Mouse (Mus musculus) liver, embryonic 11.5 days (tissue): Measurements from ENCODE around the gene Tbc1d17. TPM values are rescaled to one million over a fixed set of nuclear protein-coding genes. Genes with fewer than 3 reads are reported as not detected.

Experiments
- ATAC-seq: fragments of 200-750 bp; cut with Nextera tagmentation; replicated peaks from 2 replicates; pipeline ENCODE4 v1.8.0; 2017; ENCODE audit warnings: moderate number of reproducible peaks, mild to moderate bottlenecking, moderate TSS enrichment, moderate library complexity; ENCODE audit not compliant: low FRiP score
- DNase-seq: peaks from one replicate; pipeline ENCODE4 v3.0.0-alpha.2; 2017; ENCODE audit warnings: low spot score
- H3K27ac ChIP-seq: fragments of 300-500 bp; sonication (generic); 2 replicates; pipeline ENCODE4 v1.5.1; 2014; ENCODE audit warnings: mild to moderate bottlenecking, low read depth, low read length, control low read depth
- H3K27me3 ChIP-seq: fragments of 300-500 bp; sonication (generic); replicated peaks from 2 replicates; pipeline ENCODE4 v1.6.1; 2014; ENCODE audit warnings: low read length, mixed read lengths; ENCODE audit not compliant: control insufficient read depth, insufficient read depth
- H3K36me3 ChIP-seq: fragments of 300-500 bp; sonication (generic); 2 replicates; pipeline ENCODE4 v1.6.1; 2014; ENCODE audit warnings: mild to moderate bottlenecking, low read length, moderate library complexity, mixed read lengths; ENCODE audit not compliant: control insufficient read depth, insufficient read depth
- H3K4me1 ChIP-seq: fragments of 300-500 bp; sonication (generic); replicated peaks from 2 replicates; pipeline ENCODE4 v1.6.1; 2014; ENCODE audit warnings: low read length, mixed read lengths; ENCODE audit not compliant: control insufficient read depth, insufficient read depth
- H3K4me2 ChIP-seq: fragments of 300-500 bp; sonication (generic); 2 replicates; pipeline ENCODE4 v1.6.1; 2014; ENCODE audit warnings: mild to moderate bottlenecking, control low read depth, moderate library complexity
- H3K4me3 ChIP-seq: fragments of 300-500 bp; sonication (generic); 2 replicates; pipeline ENCODE4 v1.5.1; 2014; ENCODE audit warnings: low read depth, low read length, control low read depth
- H3K9ac ChIP-seq: fragments of 300-500 bp; sonication (generic); 2 replicates; pipeline ENCODE4 v1.6.1; 2014; ENCODE audit warnings: low read depth, low read length, control low read depth
- H3K9me3 ChIP-seq: fragments of 300-500 bp; sonication (generic); 2 replicates; pipeline ENCODE4 v1.6.1; 2016; ENCODE audit warnings: low read length, inconsistent platforms, mixed read lengths; ENCODE audit not compliant: control insufficient read depth
- WGBS: fragments of 180-500 bp; shearing (Covaris S2); extraction: QIAGEN DNeasy Blood & Tissue Kit; methylation state at CpG from one replicate; pipeline ENCODE4 v1.1.7; 2014; 5-methylcytosine and 5-hydroxymethylcytosine counted together
- polyA plus RNA-seq: library from polyadenylated mRNA; unstranded; fragments of >200 nt; fragmentation: Nextera tagmentation; extraction: Ambion mirVana; gene quantifications from 2 replicates; pipeline ENCODE4 v1.2.1, GENCODE M21; 2014

The Tbc1d17 gene
- polyA plus RNA-seq, 1 experiment from 2014 or later = 53.3 TPM

GRCm38 (mm10) chr7:44866276-44867009 lies 17.6 kb upstream of the Tbc1d17 start:
- Histone ChIP-seq H3K27ac (0 out of 2 replicates have a peak overlapping the region, but pooled peaks have one; percentile 13), H3K9ac (no peak overlapping the region), H3K4me3 (peak overlapping the region; percentile 94; the same call in 1 of the 2 replicates), H3K27me3 (no peaks in the 10 kb centered on the region), H3K4me1 (peaks cover 36% of the 10 kb centered on the region), H3K4me2 (peak overlapping the region; percentile 91), H3K9me3 (no peaks in the 10 kb centered on the region), H3K36me3 (peaks cover 42% of the 10 kb centered on the region)
- WGBS = 62% methylated on average over 15 of the region's 15 CpGs
- ATAC-seq (no peak), DNase-seq (no peak)

DNA sequence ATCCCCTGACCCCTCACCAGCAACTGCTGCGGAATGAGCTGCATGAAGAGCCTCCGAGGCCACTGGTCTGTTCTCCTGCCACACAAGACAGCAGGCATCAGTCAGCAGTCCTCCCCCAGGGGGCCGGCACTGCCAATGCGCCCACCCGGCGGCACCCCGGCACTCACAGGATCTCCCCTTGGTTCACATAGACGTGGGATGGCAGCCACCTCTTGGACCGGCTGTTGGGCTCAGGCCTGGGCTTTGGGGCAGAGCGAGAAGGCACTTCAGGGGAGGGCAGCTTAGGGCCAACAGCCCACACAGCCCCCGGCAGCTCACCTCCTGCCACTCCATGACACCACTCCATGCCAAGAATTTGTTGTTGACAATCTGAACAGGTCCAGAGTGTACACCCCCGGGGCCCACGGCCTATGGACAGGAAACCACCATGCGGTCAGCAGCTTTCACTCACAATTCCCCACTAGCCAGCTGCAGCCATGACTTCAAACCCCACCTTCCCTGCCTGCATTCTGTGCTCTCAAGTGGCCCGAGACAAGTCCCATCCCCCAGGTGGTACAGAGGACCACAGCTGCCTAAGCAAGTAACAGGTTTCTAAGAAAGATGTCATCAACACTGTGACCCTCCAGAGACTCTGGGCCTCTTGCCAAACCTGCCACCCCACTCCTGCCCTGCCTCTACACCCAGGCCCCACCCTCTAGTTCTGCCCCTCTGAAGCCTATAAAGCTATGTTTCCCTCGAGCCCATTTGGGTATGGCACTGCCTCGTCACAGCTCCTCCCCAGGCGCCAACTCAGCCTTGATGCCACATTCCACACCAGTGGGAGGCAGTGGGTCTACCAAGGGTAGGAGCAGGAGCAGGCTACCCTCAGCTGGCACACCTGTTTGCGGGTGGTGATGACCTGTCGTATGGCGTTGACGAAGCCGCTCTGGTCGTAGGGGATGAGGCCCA lies 16.0 kb upstream of the Tbc1d17 start:
- peaks cover 39% of the 10 kb centered on the region for H3K4me1 ChIP-seq
- H3K27ac ChIP-seq = no peak overlapping the region
- peaks cover 44% of the 10 kb centered on the region for H3K36me3 ChIP-seq
- DNase-seq = no peak
- 86% methylated on average over 24 of the region's 24 CpGs for WGBS
- H3K4me2 ChIP-seq = no peak overlapping the region
- no peak overlapping the region for H3K9ac ChIP-seq
- no peaks in the 10 kb centered on the region for H3K27me3 ChIP-seq
- no peak overlapping the region for H3K4me3 ChIP-seq
- H3K9me3 ChIP-seq = no peaks in the 10 kb centered on the region
- ATAC-seq = no peak

- Histone ChIP-seq H3K9me3 (no peaks in the 10 kb centered on the region), H3K36me3 (peaks cover 44% of the 10 kb centered on the region), H3K4me3 (no peak overlapping the region), H3K4me2 (no peak overlapping the region), H3K9ac (no peak overlapping the region), H3K27me3 (no peaks in the 10 kb centered on the region), H3K27ac (no peak overlapping the region; the same call in 1 of the 2 replicates), H3K4me1 (peaks cover 39% of the 10 kb centered on the region)
- ATAC-seq = no peak
- no peak for DNase-seq
- 89% methylated on average over 11 of the region's 11 CpGs for WGBS
These were observed 15.2 kb upstream of the Tbc1d17 start for GRCm38 (mm10) chr7:44863982-44864494.

DNA sequence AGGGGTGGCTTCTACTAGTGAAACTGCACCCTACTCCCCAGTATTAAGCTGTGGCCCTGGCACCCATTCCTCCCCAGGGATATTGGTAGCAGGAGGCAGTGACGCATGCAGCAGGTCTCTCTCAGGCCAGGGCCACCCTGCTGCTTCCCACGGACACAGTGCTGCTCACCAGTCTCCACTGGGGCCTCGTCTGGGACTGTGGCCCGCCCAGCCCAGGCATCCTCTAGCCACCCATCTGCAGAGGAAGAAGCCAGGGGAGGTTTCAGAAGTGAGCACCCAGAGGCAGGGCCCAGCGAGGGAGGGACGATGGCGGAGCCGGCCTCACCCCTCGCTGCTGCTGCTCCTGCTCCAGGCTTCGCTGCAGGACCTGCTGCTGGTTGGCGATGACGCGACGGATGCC lies 14.3 kb upstream of the Tbc1d17 start:
- Histone ChIP-seq H3K36me3 (peaks cover 44% of the 10 kb centered on the region), H3K4me3 (0 out of 2 replicates have a peak overlapping the region, but pooled peaks have one; percentile 4), H3K9ac (no peak overlapping the region), H3K27me3 (no peaks in the 10 kb centered on the region), H3K4me1 (peaks cover 39% of the 10 kb centered on the region), H3K9me3 (no peaks in the 10 kb centered on the region), H3K27ac (no peak overlapping the region), H3K4me2 (no peak overlapping the region)
- 90% methylated on average over 14 of the region's 14 CpGs for WGBS
- DNase-seq (no peak), ATAC-seq (no peak)

GRCm38 (mm10) chr7:44862434-44862833 lies 13.6 kb upstream of the Tbc1d17 start:
- H3K4me2 ChIP-seq = no peak overlapping the region
- H3K4me3 ChIP-seq = no peak overlapping the region
- WGBS = 85% methylated on average over 8 of the region's 8 CpGs
- no peaks in the 10 kb centered on the region for H3K27me3 ChIP-seq
- H3K36me3 ChIP-seq = peaks cover 44% of the 10 kb centered on the region
- DNase-seq = no peak
- peaks cover 38% of the 10 kb centered on the region for H3K4me1 ChIP-seq
- H3K9me3 ChIP-seq = no peaks in the 10 kb centered on the region
- H3K27ac ChIP-seq = no peak overlapping the region
- ATAC-seq = no peak
- H3K9ac ChIP-seq = no peak overlapping the region

DNA sequence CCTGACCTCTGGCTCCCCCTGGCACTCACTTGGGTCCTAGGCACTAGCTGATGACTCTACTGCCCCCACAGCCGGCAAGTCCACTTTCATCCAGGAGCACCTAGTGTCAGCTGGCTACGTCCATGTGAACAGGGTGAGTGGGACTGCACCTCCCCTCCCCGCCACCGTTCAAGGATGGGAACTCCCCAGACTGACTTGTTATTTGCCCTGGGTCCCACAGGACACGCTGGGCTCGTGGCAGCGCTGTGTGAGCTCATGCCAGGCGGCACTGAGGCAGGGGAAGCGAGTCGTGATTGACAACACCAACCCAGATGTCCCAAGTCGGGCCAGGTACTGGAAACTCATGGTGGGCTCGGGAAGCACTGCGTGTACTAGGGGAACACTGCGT lies 12.5 kb upstream of the Tbc1d17 start:
- no peak for ATAC-seq
- Histone ChIP-seq H3K4me2 (no peak overlapping the region), H3K27me3 (no peaks in the 10 kb centered on the region), H3K9me3 (no peaks in the 10 kb centered on the region), H3K9ac (no peak overlapping the region), H3K4me3 (no peak overlapping the region), H3K36me3 (peaks cover 44% of the 10 kb centered on the region), H3K27ac (no peak overlapping the region), H3K4me1 (peaks cover 30% of the 10 kb centered on the region)
- DNase-seq = no peak
- WGBS = 85% methylated on average over 14 of the region's 14 CpGs

- H3K36me3 ChIP-seq = peaks cover 43% of the 10 kb centered on the region
- no peak for ATAC-seq
- no peak overlapping the region for H3K4me2 ChIP-seq
- no peak overlapping the region for H3K9ac ChIP-seq
- H3K4me3 ChIP-seq = no peak overlapping the region
- H3K27me3 ChIP-seq = no peaks in the 10 kb centered on the region
- no peaks in the 10 kb centered on the region for H3K9me3 ChIP-seq
- 64% methylated on average over 22 of the region's 22 CpGs for WGBS
- H3K4me1 ChIP-seq = peaks cover 30% of the 10 kb centered on the region
- DNase-seq = peak; percentile 72
- H3K27ac ChIP-seq = no peak overlapping the region; the same call in 1 of the 2 replicates
These were observed 11.9 kb upstream of the Tbc1d17 start for GRCm38 (mm10) chr7:44860576-44861428.

GRCm38 (mm10) chr7:44859896-44860295 lies 11.0 kb upstream of the Tbc1d17 start:
- Histone ChIP-seq H3K4me2 (no peak overlapping the region), H3K9ac (no peak overlapping the region), H3K27me3 (no peaks in the 10 kb centered on the region), H3K9me3 (no peaks in the 10 kb centered on the region), H3K36me3 (peaks cover 35% of the 10 kb centered on the region), H3K4me1 (peaks cover 35% of the 10 kb centered on the region), H3K27ac (no peak overlapping the region), H3K4me3 (no peak overlapping the region)
- ATAC-seq = no peak
- WGBS = 90% methylated on average over 11 of the region's 11 CpGs
- no peak for DNase-seq
